Mouse (Mus musculus) heart, postnatal 0 days (tissue): ENCODE data around the gene Lpp.

Source experiments
- CTCF ChIP-seq: IDR thresholded peaks from 2 replicates; pipeline ENCODE4 v1.5.1; 2016; ENCODE audit warnings: antibody characterized with exemption, control low read depth, low read depth
- EP300 ChIP-seq: IDR thresholded peaks from 2 replicates; pipeline ENCODE4 v1.6.1; 2016; ENCODE audit warnings: antibody characterized with exemption, low read depth

GRCm38 (mm10) chr16:24910834-24911233, 517.5 kb downstream of the Lpp start:
- TF ChIP-seq CTCF: peak; percentile 49
- no peak for TF ChIP-seq EP300
